Mouse (Mus musculus) C2C12 (cell line): ENCODE results near the gene Myo7a.

Source experiments
- CEBPB ChIP-seq: IDR thresholded peaks from one replicate; pipeline ENCODE4 v1.6.1; 2011; ENCODE audit warnings: low read depth, mild to moderate bottlenecking, control low read depth, moderate library complexity
- CTCF ChIP-seq: IDR thresholded peaks from one replicate; pipeline ENCODE4 v1.5.1; 2011; ENCODE audit not compliant: control insufficient read depth, insufficient read depth, insufficient read length
- MAX ChIP-seq: IDR thresholded peaks from one replicate; pipeline ENCODE4 v1.6.1; 2011; ENCODE audit warnings: mild to moderate bottlenecking, control low read depth

GRCm38 (mm10) chr7:98153345-98153744 lies 34.0 kb upstream of the Myo7a start:
- TF ChIP-seq CTCF (no peak), CEBPB (no peak), MAX (no peak)
